In the genomic region with DNA sequence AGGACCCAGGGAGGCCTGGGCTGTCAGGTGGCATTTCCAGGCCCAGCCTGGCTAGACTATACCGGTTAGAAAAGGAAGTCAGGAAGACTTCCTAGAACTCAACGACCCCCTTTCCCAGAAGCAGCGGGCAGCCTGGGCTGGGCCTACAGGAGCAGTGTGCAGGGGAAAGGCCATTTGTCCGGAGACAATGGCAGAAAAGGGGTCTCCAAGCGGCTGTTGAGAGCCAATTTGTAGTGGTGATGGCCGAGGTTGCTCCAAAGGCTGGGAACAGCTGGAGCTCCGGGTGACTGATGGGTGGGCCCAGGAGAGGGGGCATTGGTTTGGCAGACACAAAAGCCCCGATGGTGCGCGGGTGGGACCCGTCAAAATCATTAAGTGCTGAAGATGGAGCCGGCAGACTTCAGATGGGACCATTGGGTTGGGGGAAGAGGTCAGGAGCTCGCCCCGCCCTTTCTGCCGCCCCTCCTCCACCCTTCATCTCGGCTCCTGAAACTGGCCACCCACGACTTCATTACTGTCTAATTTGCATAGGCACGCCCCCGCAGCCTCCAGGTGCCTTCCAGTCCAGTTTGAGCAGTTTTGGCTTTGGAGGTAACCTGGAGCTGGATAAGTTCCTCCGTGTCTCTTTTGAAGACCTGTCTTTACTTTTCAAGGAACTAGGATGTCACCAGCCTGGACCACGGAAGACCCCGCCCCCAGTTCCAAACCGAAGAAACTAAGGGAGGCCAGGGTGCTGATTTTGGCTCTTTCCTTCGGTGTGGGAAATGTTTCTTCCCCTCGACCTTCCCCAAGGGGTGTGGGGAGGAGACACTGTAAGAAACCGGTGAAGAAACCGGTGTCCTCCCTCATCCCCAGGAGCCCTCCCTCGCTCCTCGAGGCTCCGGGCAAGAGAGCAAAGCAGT, we compare ENCODE assay signal across 11 mouse cellular contexts. TPM values are rescaled to one million over a fixed set of nuclear protein-coding genes. Genes with fewer than 3 reads are reported as not detected.
DNase-seq lines count a peak whose midpoint lies in the region; ATAC-seq and TF ChIP-seq lines count a peak whose summit lies in the region.
"Had no signal": no experiment of that assay in that cellular context is flagged by ENCODE, and none has a peak within 500 bp of the region (broad histone marks: within the 10 kb centered on the region; RNA-seq: fewer than 3 reads in every experiment).

No protein-coding gene starts in this region.

- 3% methylated on average over 30 of the region's 30 CpGs for WGBS in heart, embryonic 11.5 days (ENCODE audit: insufficient replicate concordance)
- WGBS in embryonic facial prominence, embryonic 10.5 days, result 2% methylated on average over 30 of the region's 30 CpGs
- 4% methylated on average over 30 of the region's 30 CpGs for WGBS in intestine, postnatal 0 days
- 3% methylated on average over 30 of the region's 30 CpGs for WGBS in midbrain, embryonic 16.5 days

- no peak for TF ChIP-seq CTCF in intestine, postnatal 0 days (IDR thresholded peaks at IDR 0.05; ENCODE audit: low read depth)

- no peaks in the 10 kb centered on the region for H3K36me3 ChIP-seq in heart, embryonic 11.5 days (ENCODE audit: control insufficient read depth, insufficient read depth, low read length)
- no peaks in the 10 kb centered on the region for H3K36me3 ChIP-seq in embryonic facial prominence, embryonic 10.5 days (replicated peaks)
- H3K36me3 ChIP-seq in intestine, postnatal 0 days (ENCODE audit: control insufficient read depth, insufficient read depth), result no peaks in the 10 kb centered on the region
- H3K36me3 ChIP-seq in midbrain, embryonic 16.5 days (ENCODE audit: control insufficient read depth, insufficient read depth, low read length), result no peaks in the 10 kb centered on the region

- no peak overlapping the region for H3K27ac ChIP-seq in heart, embryonic 11.5 days (ENCODE audit: low read depth, low read length)
- peak overlapping the region; percentile 71; the same call in 1 of the 2 replicates for H3K27ac ChIP-seq in embryonic facial prominence, embryonic 10.5 days (replicated peaks)
- H3K27ac ChIP-seq in intestine, postnatal 0 days (ENCODE audit: low read depth, low read length), result no peak overlapping the region
- H3K27ac ChIP-seq in midbrain, embryonic 16.5 days (ENCODE audit: low read length), result no peak overlapping the region

- H3K4me3 ChIP-seq in heart, embryonic 11.5 days (ENCODE audit: low read depth, low read length), result peak overlapping the region; percentile 44
- peak overlapping the region; percentile 63 for H3K4me3 ChIP-seq in embryonic facial prominence, embryonic 10.5 days
- H3K4me3 ChIP-seq in intestine, postnatal 0 days (ENCODE audit: low read depth, low read length), result peak overlapping the region; percentile 16
- peak overlapping the region; percentile 39 for H3K4me3 ChIP-seq in midbrain, embryonic 16.5 days (ENCODE audit: low read depth, low read length)

- intact Hi-C loops in heart, postnatal 25 days (cut with DNase I), result no loop called here

- DNase-seq in heart, postnatal 25 days (ENCODE audit: low spot score), result no peak
- peak; percentile 45 for DNase-seq in embryonic facial prominence, embryonic 10.5 days (ENCODE audit: low spot score)
- DNase-seq in cerebellum, postnatal 36 days, result no peak
- no peak for DNase-seq in thymus, postnatal 4 days
- DNase-seq: cerebellum, adult 11-12 months had no signal

- ATAC-seq in heart, embryonic 11.5 days (replicated peaks; ENCODE audit: insufficient number of reproducible peaks, low FRiP score, low TSS enrichment), result no peak
- no peak for ATAC-seq in intestine, postnatal 0 days
- ATAC-seq in midbrain, embryonic 16.5 days, result no peak
- ATAC-seq in CD4-positive, CD25-positive, alpha-beta regulatory T cell, adult 4 months, result no peak

- no peaks in the 10 kb centered on the region for H3K9me3 ChIP-seq in heart, embryonic 11.5 days (replicated peaks; ENCODE audit: control insufficient read depth, low read length)
- no peaks in the 10 kb centered on the region for H3K9me3 ChIP-seq in embryonic facial prominence, embryonic 10.5 days
- no peaks in the 10 kb centered on the region for H3K9me3 ChIP-seq in intestine, postnatal 0 days (ENCODE audit: control insufficient read depth)
- H3K9me3 ChIP-seq in midbrain, embryonic 16.5 days (replicated peaks; ENCODE audit: control insufficient read depth, low read length, poor library complexity, severe bottlenecking), result no peaks in the 10 kb centered on the region

- H3K27me3 ChIP-seq in heart, embryonic 11.5 days (ENCODE audit: control insufficient read depth, insufficient read depth, low read length), result peaks cover 71% of the 10 kb centered on the region
- H3K27me3 ChIP-seq in embryonic facial prominence, embryonic 10.5 days (replicated peaks; ENCODE audit: low read depth, poor library complexity, severe bottlenecking), result peaks cover 84% of the 10 kb centered on the region
- H3K27me3 ChIP-seq in intestine, postnatal 0 days (replicated peaks; ENCODE audit: control insufficient read depth, insufficient read depth, low read length), result peaks cover 63% of the 10 kb centered on the region
- H3K27me3 ChIP-seq in midbrain, embryonic 16.5 days (ENCODE audit: control insufficient read depth, insufficient read depth, low read depth, low read length), result peaks cover 47% of the 10 kb centered on the region

- peaks cover 14% of the 10 kb centered on the region for H3K4me1 ChIP-seq in heart, embryonic 11.5 days (ENCODE audit: control insufficient read depth, insufficient read depth, low read length)
- H3K4me1 ChIP-seq in embryonic facial prominence, embryonic 10.5 days, result peaks cover 41% of the 10 kb centered on the region
- H3K4me1 ChIP-seq in intestine, postnatal 0 days (replicated peaks; ENCODE audit: control insufficient read depth, insufficient read depth, low read length), result no peaks in the 10 kb centered on the region
- peaks cover 14% of the 10 kb centered on the region for H3K4me1 ChIP-seq in midbrain, embryonic 16.5 days (ENCODE audit: control insufficient read depth, insufficient read depth, low read length)

- 0 out of 2 replicates have a peak overlapping the region, but pooled peaks have one; percentile 39 for H3K9ac ChIP-seq in heart, embryonic 11.5 days (ENCODE audit: low read depth, low read length)
- no peak overlapping the region for H3K9ac ChIP-seq in intestine, postnatal 0 days (ENCODE audit: low read depth, low read length)
- peak overlapping the region; percentile 65 for H3K9ac ChIP-seq in midbrain, embryonic 16.5 days (ENCODE audit: low read depth, low read length)

- peak overlapping the region; percentile 90 for H3K4me2 ChIP-seq in heart, embryonic 11.5 days
- H3K4me2 ChIP-seq in intestine, postnatal 0 days (replicated peaks; ENCODE audit: low read depth), result peak overlapping the region; percentile 48
- peak overlapping the region; percentile 87 for H3K4me2 ChIP-seq in midbrain, embryonic 16.5 days (ENCODE audit: low read length)

RNA-seq across cellular contexts. Expression of gene Pax2, which starts 36.3 kb away (rescaled TPM):
- polyA plus RNA-seq in heart, embryonic 11.5 days (2014; fragmentation: Nextera tagmentation; extraction: Ambion mirVana), result not detected in 2 replicates
- not detected for total RNA-seq in heart, postnatal 25 days (2021)
- 1.00 and 1.8 TPM in 2 replicates for polyA plus RNA-seq in embryonic facial prominence, embryonic 10.5 days (2016; fragmentation: Nextera tagmentation; extraction: Ambion mirVana)
- not detected in 2 replicates for polyA plus RNA-seq in intestine, postnatal 0 days (2015; fragmentation: Nextera tagmentation; extraction: Ambion mirVana)
- 0.33 and 0.41 TPM in 2 replicates for polyA plus RNA-seq in midbrain, embryonic 16.5 days (2015; fragmentation: Nextera tagmentation; extraction: Ambion mirVana)
- polyA plus RNA-seq in CD4-positive, CD25-positive, alpha-beta regulatory T cell, adult 4 months (2017; shearing (Covaris generic)), result under 1 TPM in 1 of 2 experiments, not detected in 1; 0.13 TPM
- total RNA-seq: liver, adult 2 months had no signal
- polyA plus RNA-seq: liver, adult 2 months; spleen, adult 2 months had no signal
